In the genomic region with DNA sequence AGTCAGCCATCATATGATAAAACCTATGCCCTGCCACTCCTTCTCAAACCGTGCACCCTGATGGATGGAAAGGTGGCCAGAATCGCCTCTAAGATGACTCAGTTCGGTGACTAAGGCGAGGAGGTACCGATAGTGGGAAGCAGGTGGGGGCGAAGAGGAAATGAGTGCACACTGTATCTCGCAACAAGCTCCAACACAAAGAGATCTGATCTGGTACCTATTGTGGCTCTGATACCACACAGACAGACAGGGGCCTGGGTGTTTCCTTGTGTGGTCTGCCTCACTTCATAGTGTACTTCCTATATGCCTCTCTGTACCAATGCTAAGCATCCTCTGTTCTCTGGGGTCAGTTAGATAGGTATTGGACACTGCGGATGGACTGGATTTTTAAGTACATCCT, we compare ENCODE assay signal across 14 mouse cellular contexts.
A peak's percentile ranks its signal among the peaks of the same experiment; 100 is the strongest.
DNase-seq lines count a peak whose midpoint lies in the region; ATAC-seq lines count a peak whose summit lies in the region.
"Had no signal": no experiment of that assay in that cellular context is flagged by ENCODE, and none has a peak within 500 bp of the region (broad histone marks: within the 10 kb centered on the region; RNA-seq: fewer than 3 reads in every experiment).

No protein-coding gene starts in this region.

- peak; percentile 56 for DNase-seq in CD4-positive helper T cell, adult 2 months (ENCODE audit: low read depth, low spot score)
- peak; percentile 64 for DNase-seq in thymus, postnatal 14 days
- no peak for DNase-seq in right cerebral cortex, postnatal 4 days
- DNase-seq in c-Kit-positive CD71-positive TER-119-positive erythroid progenitor cells, embryonic 14.5 days (ENCODE audit: low spot score): no peak
- DNase-seq in layer of hippocampus, adult 9-11 months: no peak
- DNase-seq: cerebellum, adult 8-10 months; kidney, adult 8-10 months; kidney, postnatal 14 days; lung, adult 2 months; lung, postnatal 36 days; right cerebral cortex, adult 18-20 months had no signal

- ATAC-seq in CD4-positive, CD25-positive, alpha-beta regulatory T cell, adult 4 months: peak; percentile 79
- ATAC-seq in megakaryocyte, adult 5-6 weeks (ENCODE audit: poor library complexity, severe bottlenecking): peak; percentile 85
- ATAC-seq: liver, embryonic 12.5 days had no signal

Comparison
In these comparisons a context has a peak if more than half of its experiments do, and no peak if none do; other contexts are left out.
1. DNase-seq: peak in CD4-positive helper T cell, adult 2 months (single experiment) and thymus, postnatal 14 days (single experiment); none in right cerebral cortex, postnatal 4 days (single experiment), c-Kit-positive CD71-positive TER-119-positive erythroid progenitor cells, embryonic 14.5 days (single experiment) and layer of hippocampus, adult 9-11 months (single experiment).